Mouse (Mus musculus): ENCODE data around the gene Fnbp4. TPM values are rescaled to one million over a fixed set of nuclear protein-coding genes. Genes with fewer than 3 reads are reported as not detected.
A peak's percentile ranks its signal among the peaks of the same experiment; 100 is the strongest.

The Fnbp4 gene
- total RNA-seq (2012; rRNA removed): 91.4 and 124 TPM in 2 replicates

- no peaks in the 10 kb centered on the region for H3K9me3 ChIP-seq (ENCODE audit: control insufficient read depth, insufficient read depth, low read depth, low read length)
- peak within 1 kb of the TSS; percentile 83 to 90 for H3K4me3 ChIP-seq (ENCODE audit: insufficient read depth in 1 of 2, low read depth in 1 of 2, low read length in 2 of 2, poor library complexity in 1 of 2, severe bottlenecking in 1 of 2)
- peak within 1 kb of the TSS; percentile 90 for H3K9ac ChIP-seq (ENCODE audit: insufficient read depth, low read depth, low read length, poor library complexity, severe bottlenecking)
- in situ Hi-C loops (cut with MboI; ENCODE audit: low sequenced_read_pairs in 2 of 2, unreplicated experiment in 2 of 2): no loop called here
- H3K27ac ChIP-seq (ENCODE audit: insufficient read depth, low read depth, low read length, poor library complexity, severe bottlenecking): peak within 1 kb of the TSS; percentile 66
- peak; percentile 98 for DNase-seq (ENCODE audit: low read depth, low spot score)
- TF ChIP-seq ZC3H11A (IDR thresholded peaks at IDR 0.05; ENCODE audit: borderline replicate concordance, low read depth, low read length): no peak
- no peak for TF ChIP-seq HCFC1 (IDR thresholded peaks at IDR 0.05; ENCODE audit: borderline replicate concordance, insufficient read depth, low read length)
- no peak for TF ChIP-seq ZNF384 (IDR thresholded peaks at IDR 0.05; ENCODE audit: low read depth, low read length)
- TF ChIP-seq CHD2 (IDR thresholded peaks at IDR 0.05; ENCODE audit: low read depth, low read length): peak; percentile 74
- no peak for TF ChIP-seq MAFK (IDR thresholded peaks at IDR 0.05; ENCODE audit: insufficient read depth, low read depth, low read length)
- peaks cover 9% of the 10 kb centered on the region; the same call in 1 of the 2 replicates for H3K36me3 ChIP-seq (ENCODE audit: control insufficient read depth, insufficient read depth, low read length, poor library complexity, severe bottlenecking)
- H3K4me1 ChIP-seq (ENCODE audit: control insufficient read depth in 2 of 2, insufficient read depth in 2 of 2, low read length in 2 of 2, poor library complexity in 1 of 2): peaks cover 4 to 6% of the 10 kb centered on the region in 2 experiments; a peak in 3 of 4 replicates
These were observed at the start of gene Fnbp4 for GRCm38 (mm10) chr2:90745053-90745678. Fnbp4 (plus strand) TSS chr2:90745370.

- in situ Hi-C loops (cut with MboI; ENCODE audit: low sequenced_read_pairs in 2 of 2, unreplicated experiment in 2 of 2): loop anchor here (5.0 to 25.0 kb wide), 3 partner anchors 61 to 886 kb away; no protein-coding TSS in a partner anchor
- H3K4me1 ChIP-seq (ENCODE audit: control insufficient read depth in 2 of 2, insufficient read depth in 2 of 2, low read length in 2 of 2, poor library complexity in 1 of 2): 0 out of 4 replicates have a peak, but pooled peaks cover 0 to 1% of the 10 kb centered on the region in 2 experiments
- no peak for DNase-seq (ENCODE audit: low read depth, low spot score)
- no peak overlapping the region for H3K4me3 ChIP-seq (ENCODE audit: insufficient read depth in 1 of 2, low read depth in 1 of 2, low read length in 2 of 2, poor library complexity in 1 of 2, severe bottlenecking in 1 of 2)
- H3K9ac ChIP-seq (ENCODE audit: insufficient read depth, low read depth, low read length, poor library complexity, severe bottlenecking): no peak overlapping the region
- TF ChIP-seq CHD2 (IDR thresholded peaks at IDR 0.05; ENCODE audit: low read depth, low read length): no peak
- no peak for TF ChIP-seq ZNF384 (IDR thresholded peaks at IDR 0.05; ENCODE audit: low read depth, low read length)
- TF ChIP-seq ZC3H11A (IDR thresholded peaks at IDR 0.05; ENCODE audit: borderline replicate concordance, low read depth, low read length): no peak
- no peak for TF ChIP-seq HCFC1 (IDR thresholded peaks at IDR 0.05; ENCODE audit: borderline replicate concordance, insufficient read depth, low read length)
- TF ChIP-seq MAFK (IDR thresholded peaks at IDR 0.05; ENCODE audit: insufficient read depth, low read depth, low read length): no peak
- peaks cover 40% of the 10 kb centered on the region for H3K36me3 ChIP-seq (ENCODE audit: control insufficient read depth, insufficient read depth, low read length, poor library complexity, severe bottlenecking)
- no peak overlapping the region for H3K27ac ChIP-seq (ENCODE audit: insufficient read depth, low read depth, low read length, poor library complexity, severe bottlenecking)
- H3K9me3 ChIP-seq (ENCODE audit: control insufficient read depth, insufficient read depth, low read depth, low read length): no peaks in the 10 kb centered on the region
These were observed 44.2 kb upstream of the Fnbp4 start for GRCm38 (mm10) chr2:90700943-90701342.

- DNase-seq (ENCODE audit: low read depth, low spot score): peak; percentile 20
- no peak overlapping the region for H3K9ac ChIP-seq (ENCODE audit: insufficient read depth, low read depth, low read length, poor library complexity, severe bottlenecking)
- no peak for TF ChIP-seq MAFK (IDR thresholded peaks at IDR 0.05; ENCODE audit: insufficient read depth, low read depth, low read length)
- no peak for TF ChIP-seq CHD2 (IDR thresholded peaks at IDR 0.05; ENCODE audit: low read depth, low read length)
- no peak for TF ChIP-seq HCFC1 (IDR thresholded peaks at IDR 0.05; ENCODE audit: borderline replicate concordance, insufficient read depth, low read length)
- no peak for TF ChIP-seq ZC3H11A (IDR thresholded peaks at IDR 0.05; ENCODE audit: borderline replicate concordance, low read depth, low read length)
- no peak for TF ChIP-seq ZNF384 (IDR thresholded peaks at IDR 0.05; ENCODE audit: low read depth, low read length)
- no peak overlapping the region for H3K4me3 ChIP-seq (ENCODE audit: insufficient read depth in 1 of 2, low read depth in 1 of 2, low read length in 2 of 2, poor library complexity in 1 of 2, severe bottlenecking in 1 of 2)
- in situ Hi-C loops (cut with MboI; ENCODE audit: low sequenced_read_pairs in 2 of 2, unreplicated experiment in 2 of 2): loop anchor here (10.0 to 25.0 kb wide), 2 partner anchors 56 to 879 kb away; no protein-coding TSS in a partner anchor
- no peaks in the 10 kb centered on the region for H3K9me3 ChIP-seq (ENCODE audit: control insufficient read depth, insufficient read depth, low read depth, low read length)
- peaks cover 2 to 7% of the 10 kb centered on the region in 2 experiments for H3K4me1 ChIP-seq (ENCODE audit: control insufficient read depth in 2 of 2, insufficient read depth in 2 of 2, low read length in 2 of 2, poor library complexity in 1 of 2)
- no peak overlapping the region; the same call in 1 of the 2 replicates for H3K27ac ChIP-seq (ENCODE audit: insufficient read depth, low read depth, low read length, poor library complexity, severe bottlenecking)
- peaks cover 31% of the 10 kb centered on the region for H3K36me3 ChIP-seq (ENCODE audit: control insufficient read depth, insufficient read depth, low read length, poor library complexity, severe bottlenecking)
These were observed 36.6 kb upstream of the Fnbp4 start for GRCm38 (mm10) chr2:90708548-90708947.

- Histone ChIP-seq H3K9ac (ENCODE audit: insufficient read depth, low read depth, low read length, poor library complexity, severe bottlenecking) (no peak overlapping the region), H3K4me1 (ENCODE audit: control insufficient read depth in 2 of 2, insufficient read depth in 2 of 2, low read length in 2 of 2, poor library complexity in 1 of 2) (no peaks in the 10 kb centered on the region), H3K9me3 (ENCODE audit: control insufficient read depth, insufficient read depth, low read depth, low read length) (no peaks in the 10 kb centered on the region), H3K27ac (ENCODE audit: insufficient read depth, low read depth, low read length, poor library complexity, severe bottlenecking) (no peak overlapping the region), H3K36me3 (ENCODE audit: control insufficient read depth, insufficient read depth, low read length, poor library complexity, severe bottlenecking) (peaks cover 26% of the 10 kb centered on the region), H3K4me3 (ENCODE audit: insufficient read depth in 1 of 2, low read depth in 1 of 2, low read length in 2 of 2, poor library complexity in 1 of 2, severe bottlenecking in 1 of 2) (no peak overlapping the region)
- in situ Hi-C loops (cut with MboI; ENCODE audit: low sequenced_read_pairs in 2 of 2, unreplicated experiment in 2 of 2): loop anchor here in 1 of 2 experiments (25.0 kb wide), 1 partner anchor 872 kb away; no protein-coding TSS in a partner anchor
- TF ChIP-seq CHD2 (IDR thresholded peaks at IDR 0.05; ENCODE audit: low read depth, low read length): no peak
- TF ChIP-seq MAFK (IDR thresholded peaks at IDR 0.05; ENCODE audit: insufficient read depth, low read depth, low read length): no peak
- no peak for TF ChIP-seq ZNF384 (IDR thresholded peaks at IDR 0.05; ENCODE audit: low read depth, low read length)
- no peak for TF ChIP-seq HCFC1 (IDR thresholded peaks at IDR 0.05; ENCODE audit: borderline replicate concordance, insufficient read depth, low read length)
- no peak for TF ChIP-seq ZC3H11A (IDR thresholded peaks at IDR 0.05; ENCODE audit: borderline replicate concordance, low read depth, low read length)
- no peak for DNase-seq (ENCODE audit: low read depth, low spot score)
These were observed 29.5 kb upstream of the Fnbp4 start for GRCm38 (mm10) chr2:90715555-90716092.

Data from ES-E14 (cell line).